Mouse (Mus musculus) forebrain, embryonic 14.5 days (tissue): ENCODE data around the gene Tspan3. TPM values are rescaled to one million over a fixed set of nuclear protein-coding genes. Genes with fewer than 3 reads are reported as not detected.

Experiments used
- ATAC-seq: fragments of 200-750 bp; cut with Nextera tagmentation; 2 replicates; pipeline ENCODE4 v1.8.0; 2017; ENCODE audit warnings: mild to moderate bottlenecking, moderate library complexity
- DNase-seq: peaks from one replicate; pipeline ENCODE4 v3.0.0-alpha.2; 2015; ENCODE audit warnings: low spot score
- H3K27ac ChIP-seq: fragments of 300-500 bp; sonication (generic); 2 replicates; pipeline ENCODE4 v1.5.1; 2014; ENCODE audit warnings: low read depth, mild to moderate bottlenecking, control low read depth, low read length, moderate library complexity
- H3K27me3 ChIP-seq: fragments of 300-500 bp; sonication (generic); replicated peaks from 2 replicates; pipeline ENCODE4 v1.6.1; 2014; ENCODE audit warnings: low read length, control low read depth, mixed read lengths; ENCODE audit not compliant: control insufficient read depth, insufficient read depth
- H3K36me3 ChIP-seq: fragments of 300-500 bp; sonication (generic); 2 replicates; pipeline ENCODE4 v1.6.1; 2014; ENCODE audit warnings: low read length, control low read depth; ENCODE audit not compliant: control insufficient read depth, insufficient read depth
- H3K4me1 ChIP-seq: fragments of 300-500 bp; sonication (generic); 2 replicates; pipeline ENCODE4 v1.6.1; 2014; ENCODE audit warnings: antibody characterized with exemption, low read length, control low read depth; ENCODE audit not compliant: control insufficient read depth, insufficient read depth
- H3K4me2 ChIP-seq: fragments of 300-500 bp; sonication (generic); 2 replicates; pipeline ENCODE4 v1.6.1; 2014; ENCODE audit warnings: mild to moderate bottlenecking, control low read depth, low read length
- H3K4me3 ChIP-seq: fragments of 300-500 bp; sonication (generic); 2 replicates; pipeline ENCODE4 v1.5.1; 2014; ENCODE audit warnings: low read depth, low read length, control low read depth
- H3K9ac ChIP-seq: fragments of 300-500 bp; sonication (generic); 2 replicates; pipeline ENCODE4 v1.6.1; 2014; ENCODE audit warnings: mild to moderate bottlenecking, low read length, control low read depth, moderate library complexity
- H3K9me3 ChIP-seq: fragments of 300-500 bp; sonication (generic); replicated peaks from 2 replicates; pipeline ENCODE4 v1.6.1; 2016; ENCODE audit warnings: low read length, control low read depth, mixed read lengths; ENCODE audit not compliant: control insufficient read depth
- WGBS: fragments of 180-500 bp; shearing (Covaris S2); extraction: QIAGEN DNeasy Blood & Tissue Kit; methylation state at CpG from one replicate; pipeline ENCODE4 v1.1.7; 2014; 5-methylcytosine and 5-hydroxymethylcytosine counted together
- polyA plus RNA-seq: library from polyadenylated mRNA; unstranded; fragments of >200 nt; fragmentation: Nextera tagmentation; extraction: Ambion mirVana; gene quantifications from 2 replicates; pipeline ENCODE4 v1.2.1, GENCODE M21; 2014

The Tspan3 gene
- polyA plus RNA-seq, 1 experiment from 2014 or later, result 577 TPM

DNA sequence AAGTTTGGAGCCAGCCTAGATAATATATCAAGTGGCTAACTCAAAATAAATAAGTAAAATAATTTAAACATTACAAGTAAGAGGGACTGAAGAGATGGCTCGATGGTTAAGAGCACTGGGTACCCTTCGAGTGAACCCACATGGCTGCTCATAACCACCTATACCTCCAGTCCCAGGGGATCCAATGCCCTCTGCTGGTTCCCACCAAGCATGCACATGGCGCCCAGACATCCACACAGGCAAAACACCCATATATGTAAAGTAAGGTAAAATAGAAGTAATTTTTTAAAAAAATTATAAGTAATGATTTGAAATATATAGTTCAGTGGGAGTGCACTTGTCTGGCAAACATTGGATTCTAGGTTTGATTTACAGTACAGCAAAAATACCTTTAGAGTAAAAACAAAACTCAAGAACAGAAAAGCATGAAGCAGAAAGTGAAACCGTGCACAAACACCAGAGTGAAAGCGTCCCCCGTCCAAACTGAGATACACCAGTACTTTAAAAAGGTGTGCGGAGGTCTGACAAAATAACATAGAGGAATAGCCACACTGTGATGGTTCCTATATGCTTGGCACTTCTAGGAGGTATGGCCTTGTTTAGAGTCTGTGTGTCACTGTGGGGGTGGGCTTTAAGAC is 20.8 kb downstream of the Tspan3 start:
- 94% methylated on average over 7 of the region's 7 CpGs for WGBS
- H3K4me1 ChIP-seq, result no peaks in the 10 kb centered on the region

DNA sequence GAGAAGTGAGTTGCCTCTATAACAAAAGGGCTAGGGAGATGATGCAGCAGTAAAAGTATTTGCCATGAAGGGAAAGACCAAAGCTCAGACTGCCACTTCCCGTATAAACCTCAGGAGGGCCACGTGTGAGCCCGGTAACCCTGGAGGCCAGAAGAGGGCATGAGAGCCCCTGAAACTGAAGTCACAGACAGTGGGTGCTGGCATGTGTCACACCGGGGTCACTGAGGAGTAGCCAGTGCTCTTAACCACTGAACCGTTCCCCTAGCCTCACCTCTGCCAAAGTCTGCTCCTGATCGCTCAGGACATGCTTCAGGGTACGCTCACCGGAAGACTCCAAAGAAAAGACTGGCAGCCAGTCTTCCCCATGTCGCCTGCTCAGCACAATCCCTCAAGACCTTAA is 23.5 kb downstream of the Tspan3 start:
- ATAC-seq (no peak), DNase-seq (no peak)
- no peak overlapping the region for H3K4me2 ChIP-seq
- peaks cover 48% of the 10 kb centered on the region for H3K36me3 ChIP-seq
- H3K9ac ChIP-seq, result no peak overlapping the region
- no peak overlapping the region for H3K4me3 ChIP-seq
- H3K4me1 ChIP-seq, result no peaks in the 10 kb centered on the region
- no peak overlapping the region for H3K27ac ChIP-seq
- 89% methylated on average over 9 of the region's 9 CpGs for WGBS
- no peaks in the 10 kb centered on the region for H3K27me3 ChIP-seq
- no peaks in the 10 kb centered on the region for H3K9me3 ChIP-seq

More for the DNA sequence above, 20.8 kb downstream of the Tspan3 start:
- Histone ChIP-seq H3K27ac (no peak overlapping the region), H3K27me3 (no peaks in the 10 kb centered on the region), H3K9ac (no peak overlapping the region), H3K36me3 (peaks cover 47% of the 10 kb centered on the region), H3K9me3 (no peaks in the 10 kb centered on the region), H3K4me3 (no peak overlapping the region), H3K4me2 (no peak overlapping the region)
- DNase-seq (no peak), ATAC-seq (no peak)

GRCm38 (mm10) chr9:56135590-56136197 is 29.6 kb downstream of the Tspan3 start:
- Histone ChIP-seq H3K4me2 (no peak overlapping the region), H3K4me1 (no peaks in the 10 kb centered on the region), H3K36me3 (peaks cover 65% of the 10 kb centered on the region), H3K27me3 (no peaks in the 10 kb centered on the region), H3K9me3 (no peaks in the 10 kb centered on the region), H3K4me3 (no peak overlapping the region), H3K27ac (no peak overlapping the region), H3K9ac (no peak overlapping the region)
- 73% methylated on average over 4 of the region's 4 CpGs for WGBS
- DNase-seq (no peak), ATAC-seq (no peak)

GRCm38 (mm10) chr9:56134614-56135013 is 30.7 kb downstream of the Tspan3 start:
- Histone ChIP-seq H3K9me3 (no peaks in the 10 kb centered on the region), H3K36me3 (peaks cover 75% of the 10 kb centered on the region), H3K4me3 (no peak overlapping the region), H3K4me2 (no peak overlapping the region), H3K4me1 (no peaks in the 10 kb centered on the region), H3K27me3 (no peaks in the 10 kb centered on the region), H3K9ac (no peak overlapping the region), H3K27ac (no peak overlapping the region)
- 81% methylated on average over 4 of the region's 4 CpGs for WGBS
- no peak for DNase-seq
- no peak for ATAC-seq

DNA sequence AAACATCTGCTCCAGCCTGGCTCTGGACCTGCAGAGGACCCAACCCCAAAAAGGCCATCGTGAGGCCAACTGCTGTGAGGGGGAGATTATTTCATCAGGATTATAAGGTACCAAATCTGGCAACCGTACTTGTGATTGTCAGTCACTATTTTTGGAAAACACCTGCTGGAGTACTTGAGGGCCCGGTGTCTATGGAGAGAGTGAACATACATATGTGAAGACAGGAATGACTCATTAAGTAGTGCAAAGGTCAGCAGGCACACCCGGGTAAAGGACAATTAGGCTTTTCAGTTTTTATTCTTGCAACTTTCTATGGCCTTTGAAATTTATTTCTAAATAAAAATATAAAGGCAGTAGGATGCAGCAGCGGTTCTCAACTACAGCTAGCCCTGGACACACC is 31.3 kb downstream of the Tspan3 start:
- WGBS, result 85% methylated on average over 5 of the region's 5 CpGs
- Histone ChIP-seq H3K27ac (no peak overlapping the region), H3K4me1 (no peaks in the 10 kb centered on the region), H3K9me3 (no peaks in the 10 kb centered on the region), H3K9ac (no peak overlapping the region), H3K36me3 (peaks cover 81% of the 10 kb centered on the region), H3K4me3 (no peak overlapping the region), H3K27me3 (no peaks in the 10 kb centered on the region), H3K4me2 (no peak overlapping the region)
- no peak for ATAC-seq
- DNase-seq, result no peak

DNA sequence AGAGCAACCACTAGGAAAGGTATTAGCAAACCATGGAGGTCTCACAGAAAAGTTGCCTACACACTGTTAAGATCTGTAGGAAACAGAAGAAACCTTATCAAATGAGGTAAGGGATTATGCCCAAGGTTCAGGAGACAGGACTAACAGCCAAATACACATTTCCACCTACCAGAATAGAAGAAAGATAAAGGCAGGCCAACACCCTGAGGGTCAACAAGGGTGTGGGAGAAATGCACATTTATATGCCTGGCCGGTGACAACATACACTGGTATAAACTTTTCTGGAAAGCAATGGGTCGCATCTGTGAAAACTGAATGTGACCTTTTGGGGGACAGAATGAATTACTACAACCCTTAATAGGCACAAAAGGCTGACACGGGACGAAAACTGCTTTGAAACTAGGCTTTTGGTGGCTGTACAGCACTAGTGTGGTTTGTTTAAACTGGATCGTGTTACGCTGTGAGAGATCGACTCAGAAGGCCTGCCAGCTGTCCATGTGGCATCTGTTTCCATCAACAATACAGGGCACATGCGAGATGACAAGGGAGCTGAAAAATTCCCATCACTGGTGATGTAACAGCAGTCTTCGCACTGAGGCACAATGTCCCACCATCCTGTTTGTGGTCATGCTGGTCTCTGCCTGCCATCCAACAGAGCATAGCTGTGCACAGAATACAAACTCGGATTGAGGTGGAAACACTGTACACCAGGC is 33.3 kb downstream of the Tspan3 start:
- DNase-seq (no peak), ATAC-seq (no peak)
- Histone ChIP-seq H3K36me3 (peaks cover 96% of the 10 kb centered on the region), H3K4me3 (no peak overlapping the region), H3K9ac (no peak overlapping the region), H3K27me3 (no peaks in the 10 kb centered on the region), H3K4me1 (no peaks in the 10 kb centered on the region), H3K4me2 (no peak overlapping the region), H3K27ac (no peak overlapping the region), H3K9me3 (no peaks in the 10 kb centered on the region)
- WGBS, result 88% methylated on average over 10 of the region's 10 CpGs

- Histone ChIP-seq H3K9ac (no peak overlapping the region), H3K4me2 (no peak overlapping the region), H3K27ac (no peak overlapping the region), H3K27me3 (no peaks in the 10 kb centered on the region), H3K4me1 (no peaks in the 10 kb centered on the region), H3K36me3 (peaks cover 82% of the 10 kb centered on the region), H3K9me3 (no peaks in the 10 kb centered on the region), H3K4me3 (no peak overlapping the region)
- ATAC-seq (no peak), DNase-seq (no peak)
- 72% methylated on average over 4 of the region's 4 CpGs for WGBS
These were observed 34.7 kb downstream of the Tspan3 start for GRCm38 (mm10) chr9:56130536-56130935.

DNA sequence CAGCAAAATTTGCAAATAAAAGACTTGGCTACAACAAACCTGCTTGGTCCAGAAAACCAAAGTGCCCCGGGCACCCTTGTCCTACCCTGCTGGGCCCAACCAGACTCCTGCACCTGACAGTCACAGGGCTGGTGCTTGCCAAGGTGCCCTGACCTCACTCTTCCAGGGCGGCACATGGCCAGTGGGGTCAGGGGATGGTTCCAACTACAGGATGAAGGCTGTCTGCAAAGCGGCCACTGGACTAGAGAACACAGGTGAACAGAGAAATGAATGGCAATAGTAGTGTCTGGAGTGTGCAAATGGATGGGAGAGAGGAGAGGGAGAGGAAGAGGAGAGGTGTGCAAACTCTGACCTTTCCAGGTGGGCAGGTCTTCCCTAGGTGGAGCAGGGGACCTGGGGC is 35.3 kb downstream of the Tspan3 start:
- no peak overlapping the region for H3K9ac ChIP-seq
- H3K4me3 ChIP-seq, result no peak overlapping the region
- peaks cover 76% of the 10 kb centered on the region for H3K36me3 ChIP-seq
- ATAC-seq (no peak), DNase-seq (no peak)
- 90% methylated on average over 3 of the region's 3 CpGs for WGBS
- H3K4me2 ChIP-seq, result no peak overlapping the region
- no peaks in the 10 kb centered on the region for H3K9me3 ChIP-seq
- no peaks in the 10 kb centered on the region for H3K27me3 ChIP-seq
- no peaks in the 10 kb centered on the region for H3K4me1 ChIP-seq
- H3K27ac ChIP-seq, result no peak overlapping the region

DNA sequence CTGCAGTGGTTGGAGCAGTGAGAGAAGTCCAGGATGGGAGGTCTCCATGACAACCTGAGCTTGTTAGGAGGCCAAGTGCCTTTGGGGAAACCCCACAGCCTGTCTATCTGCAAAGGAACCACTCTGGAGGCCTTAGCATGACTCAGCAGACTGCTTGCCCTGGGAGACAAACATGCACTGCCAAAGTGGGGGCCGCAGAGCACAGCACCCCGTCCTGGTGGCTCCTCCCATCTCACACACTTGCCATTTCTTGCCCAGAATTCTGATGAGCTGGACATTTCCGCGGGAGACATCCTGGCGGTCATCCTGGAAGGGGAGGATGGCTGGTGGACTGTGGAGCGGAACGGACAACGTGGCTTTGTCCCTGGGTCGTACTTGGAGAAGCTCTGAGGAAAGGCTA is 36.9 kb downstream of the Tspan3 start:
- no peak overlapping the region for H3K4me2 ChIP-seq
- no peak overlapping the region for H3K4me3 ChIP-seq
- no peak overlapping the region for H3K9ac ChIP-seq
- peaks cover 60% of the 10 kb centered on the region for H3K36me3 ChIP-seq
- ATAC-seq (no peak), DNase-seq (no peak)
- H3K27me3 ChIP-seq, result no peaks in the 10 kb centered on the region
- no peak overlapping the region for H3K27ac ChIP-seq
- H3K4me1 ChIP-seq, result no peaks in the 10 kb centered on the region
- WGBS, result 91% methylated on average over 9 of the region's 9 CpGs
- no peaks in the 10 kb centered on the region for H3K9me3 ChIP-seq
